Mouse (Mus musculus) C2C12 (cell line): ENCODE results near the gene Ccdc190. TPM values are rescaled to one million over a fixed set of nuclear protein-coding genes. Genes with fewer than 3 reads are reported as not detected.

Source experiments
- H3K27me3 ChIP-seq: one replicate; pipeline ENCODE4 v1.6.1; 2011; ENCODE audit not compliant: control insufficient read depth, insufficient read depth, insufficient read length
- H3K36me3 ChIP-seq: one replicate; pipeline ENCODE4 v1.6.1; 2011; ENCODE audit not compliant: control insufficient read depth, insufficient read depth
- H3K4me3 ChIP-seq: one replicate; pipeline ENCODE4 v1.5.1; 2011; ENCODE audit warnings: mild to moderate bottlenecking, control low read depth; ENCODE audit not compliant: poor library complexity, insufficient read depth, severe bottlenecking
- H3K79me2 ChIP-seq: one replicate; pipeline ENCODE4 v1.6.1; 2011; ENCODE audit not compliant: control insufficient read depth, insufficient read depth
- H3K79me3 ChIP-seq: one replicate; pipeline ENCODE4 v1.6.1; 2011; ENCODE audit warnings: low read depth, control low read depth
- H3ac ChIP-seq: one replicate; pipeline ENCODE3; 2011; ENCODE audit warnings: low read depth; ENCODE audit not compliant: control insufficient read depth, insufficient read length
- CEBPB ChIP-seq: IDR thresholded peaks from one replicate; pipeline ENCODE4 v1.6.1; 2011; ENCODE audit warnings: low read depth, mild to moderate bottlenecking, control low read depth, moderate library complexity
- CTCF ChIP-seq: IDR thresholded peaks from one replicate; pipeline ENCODE4 v1.5.1; 2011; ENCODE audit not compliant: control insufficient read depth, insufficient read depth, insufficient read length
- FOSL1 ChIP-seq: IDR thresholded peaks from one replicate; pipeline ENCODE4 v1.8.0; 2011; ENCODE audit warnings: mild to moderate bottlenecking, low read length; ENCODE audit not compliant: poor library complexity, insufficient read depth, severe bottlenecking
- MAX ChIP-seq: IDR thresholded peaks from one replicate; pipeline ENCODE4 v1.6.1; 2011; ENCODE audit warnings: mild to moderate bottlenecking, control low read depth
- MYOD1 ChIP-seq: IDR thresholded peaks from one replicate; pipeline ENCODE4 v1.6.1; 2011; ENCODE audit warnings: low read depth; ENCODE audit not compliant: control insufficient read depth, insufficient read length
- MYOG ChIP-seq: IDR thresholded peaks from one replicate; pipeline ENCODE4 v1.6.1; 2011; ENCODE audit not compliant: control insufficient read depth, insufficient read length; ENCODE audit errors: extremely low read depth
- USF1 ChIP-seq: IDR thresholded peaks from one replicate; pipeline ENCODE4 v1.6.1; 2011; ENCODE audit warnings: low read depth, mild to moderate bottlenecking, control low read depth, moderate library complexity
- long read RNA-seq, 2 experiments: library from polyadenylated mRNA; unstranded; transcript quantifications; one replicate each; pipeline ENCODE4 v2.0.0; 2019 to 2020
- polyA plus RNA-seq: library from polyadenylated mRNA; unstranded; fragments of >200 nt; fragmentation: generic; extraction: Trizol; gene quantifications from one replicate; pipeline ENCODE4 v1.2.1, GENCODE M21; 2012; ENCODE audit warnings: missing spikeins

Ccdc190 gene
- polyA plus RNA-seq = not detected
- long read RNA-seq, experiment 1 = 0 reads
- long read RNA-seq, experiment 2 = 0 reads

DNA sequence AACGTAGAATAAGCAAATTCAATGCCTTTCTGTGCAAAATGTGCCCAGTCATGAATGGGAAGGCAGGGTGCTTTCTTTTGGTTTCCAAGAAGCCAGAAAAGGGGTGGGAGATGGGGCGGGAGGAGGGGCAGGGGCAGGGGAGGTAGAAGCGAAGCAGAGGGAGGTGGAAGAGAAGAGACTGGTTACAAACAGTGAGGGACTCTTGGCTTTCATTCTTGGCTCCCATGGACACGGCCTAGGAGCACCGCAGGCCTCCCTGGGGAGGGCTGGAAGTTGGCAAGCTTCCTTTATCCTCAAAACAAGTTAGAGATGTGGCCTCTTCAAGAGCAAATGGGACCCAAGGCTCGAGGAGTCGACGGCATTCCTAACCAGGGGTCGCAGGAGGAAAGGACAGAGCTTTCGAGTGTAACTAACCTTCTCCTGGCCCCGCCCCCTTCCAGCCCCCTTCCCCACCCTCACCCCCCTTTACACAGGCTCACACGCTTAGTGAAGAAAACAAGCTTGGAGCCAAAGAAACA lies at the start of gene Ccdc190:
Gene Ccdc190, plus strand, starts transcription at position 195 of the 518 bp plus-strand sequence.
- H3K4me3 ChIP-seq = no peak within 1 kb of the TSS
- no peak for TF ChIP-seq MAX
- TF ChIP-seq CEBPB = no peak
- no peak for TF ChIP-seq MYOG
- no peak for TF ChIP-seq CTCF
- TF ChIP-seq MYOD1 = no peak
- no peak for TF ChIP-seq FOSL1
- TF ChIP-seq USF1 = no peak
- no peaks in the 10 kb centered on the region for H3K79me2 ChIP-seq
- no peaks in the 10 kb centered on the region for H3K79me3 ChIP-seq
- no peaks in the 10 kb centered on the region for H3K36me3 ChIP-seq
- no peak within 1 kb of the TSS for H3ac ChIP-seq
- no peaks in the 10 kb centered on the region for H3K27me3 ChIP-seq

DNA sequence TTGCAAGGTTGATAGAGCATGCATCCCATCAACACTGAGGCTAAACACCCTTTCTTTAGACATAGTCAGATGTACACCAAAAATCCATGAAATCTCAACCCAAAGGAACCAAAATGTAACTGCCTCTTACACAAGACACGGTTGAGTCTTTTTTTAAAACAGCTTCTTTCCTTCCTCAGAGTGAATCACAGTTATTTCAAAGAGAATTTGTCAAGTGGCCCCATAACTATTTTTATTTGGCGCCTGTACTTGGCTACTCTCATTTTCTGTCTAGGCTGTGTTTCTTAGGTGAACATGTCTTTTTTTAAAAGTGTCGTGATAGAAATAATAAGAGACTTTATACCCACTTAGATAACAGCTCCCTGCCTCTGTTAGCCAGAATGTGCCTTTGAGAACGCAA lies 49.4 kb upstream of the Ccdc190 start:
- H3ac ChIP-seq = no peak overlapping the region
- TF ChIP-seq MAX (no peak), USF1 (no peak), MYOG (no peak), CEBPB (no peak), FOSL1 (no peak), CTCF (no peak), MYOD1 (no peak)
- no peaks in the 10 kb centered on the region for H3K36me3 ChIP-seq

DNA sequence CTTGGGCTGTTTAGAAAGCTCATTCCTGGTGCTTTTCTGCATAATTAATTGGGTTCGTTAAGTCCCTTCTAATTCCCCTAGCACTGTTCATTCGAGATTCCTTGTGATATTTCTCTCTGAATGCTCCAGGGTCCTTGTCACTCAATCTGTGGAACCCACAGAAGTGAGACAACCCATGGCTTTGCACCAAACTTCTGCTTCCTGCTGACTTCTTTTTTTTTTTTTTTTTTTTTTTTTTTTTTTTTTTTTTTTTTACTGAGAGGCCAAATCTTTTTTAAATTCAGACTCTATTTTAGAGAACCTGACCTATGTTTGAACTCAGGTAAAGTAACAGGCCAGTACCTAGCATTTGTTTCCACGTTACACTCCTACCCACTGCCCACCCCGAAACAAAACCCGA lies 48.3 kb upstream of the Ccdc190 start:
- TF ChIP-seq MYOG (no peak), MAX (no peak), USF1 (no peak), MYOD1 (no peak), CEBPB (no peak), CTCF (no peak), FOSL1 (no peak)
- Histone ChIP-seq H3K79me2 (no peaks in the 10 kb centered on the region), H3ac (no peak overlapping the region), H3K27me3 (no peaks in the 10 kb centered on the region), H3K79me3 (no peaks in the 10 kb centered on the region), H3K4me3 (no peak overlapping the region), H3K36me3 (no peaks in the 10 kb centered on the region)

More for the DNA sequence above, 49.4 kb upstream of the Ccdc190 start:
- H3K79me2 ChIP-seq = no peaks in the 10 kb centered on the region
- H3K4me3 ChIP-seq = no peak overlapping the region
- H3K27me3 ChIP-seq = no peaks in the 10 kb centered on the region
- no peaks in the 10 kb centered on the region for H3K79me3 ChIP-seq

DNA sequence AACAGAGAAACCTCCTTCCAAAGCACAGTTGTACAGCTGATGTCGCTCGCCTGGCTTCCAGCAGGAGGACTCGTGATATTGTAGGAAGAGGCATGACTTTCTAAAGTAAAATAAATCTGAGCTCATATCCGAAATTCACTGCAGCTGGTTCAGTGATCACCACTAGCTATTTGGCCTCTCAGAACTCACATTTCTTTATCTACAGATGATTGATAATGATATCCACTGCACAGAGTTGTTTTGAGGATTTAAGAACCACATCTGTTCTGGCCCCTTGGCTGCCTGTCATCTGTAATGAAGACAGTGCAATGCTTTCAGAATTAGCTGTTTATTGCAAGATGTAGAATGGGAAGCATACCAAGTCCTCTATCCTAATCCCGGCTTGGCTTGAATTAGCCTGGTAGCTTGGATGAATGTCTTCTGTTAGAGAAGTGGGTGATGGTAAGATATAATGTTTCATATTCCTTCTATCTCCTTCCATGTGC lies 45.3 kb upstream of the Ccdc190 start:
- TF ChIP-seq USF1 (no peak), FOSL1 (no peak), MYOG (no peak), CTCF (no peak), MYOD1 (no peak), CEBPB (no peak), MAX (no peak)
- Histone ChIP-seq H3ac (no peak overlapping the region), H3K27me3 (no peaks in the 10 kb centered on the region), H3K79me3 (no peaks in the 10 kb centered on the region), H3K36me3 (no peaks in the 10 kb centered on the region), H3K4me3 (no peak overlapping the region), H3K79me2 (no peaks in the 10 kb centered on the region)

DNA sequence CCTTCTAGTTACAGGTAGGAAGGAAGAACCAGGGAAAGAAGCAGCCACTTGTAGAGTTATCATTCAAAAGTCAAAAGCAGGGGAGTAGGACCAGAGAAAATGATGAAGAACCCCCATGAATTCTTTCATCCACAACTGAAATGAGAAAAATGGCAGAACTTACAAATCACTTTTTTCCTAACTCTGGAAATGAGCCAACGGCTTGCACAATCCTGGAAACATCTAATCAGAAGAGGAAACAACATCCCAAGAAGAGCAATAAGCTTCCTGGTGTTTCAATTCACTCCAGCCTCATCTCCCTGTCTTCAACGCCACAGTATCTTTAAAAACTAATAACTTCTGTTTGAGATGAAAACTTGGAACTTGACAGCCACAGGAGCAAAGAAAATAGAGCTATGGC lies 39.2 kb upstream of the Ccdc190 start:
- no peaks in the 10 kb centered on the region for H3K79me3 ChIP-seq
- no peaks in the 10 kb centered on the region for H3K36me3 ChIP-seq
- no peak overlapping the region for H3ac ChIP-seq
- no peaks in the 10 kb centered on the region for H3K79me2 ChIP-seq
- TF ChIP-seq MYOG = no peak
- TF ChIP-seq MAX = no peak
- TF ChIP-seq CEBPB = peak; percentile 61
- TF ChIP-seq CTCF = no peak
- H3K4me3 ChIP-seq = no peak overlapping the region
- H3K27me3 ChIP-seq = no peaks in the 10 kb centered on the region

DNA sequence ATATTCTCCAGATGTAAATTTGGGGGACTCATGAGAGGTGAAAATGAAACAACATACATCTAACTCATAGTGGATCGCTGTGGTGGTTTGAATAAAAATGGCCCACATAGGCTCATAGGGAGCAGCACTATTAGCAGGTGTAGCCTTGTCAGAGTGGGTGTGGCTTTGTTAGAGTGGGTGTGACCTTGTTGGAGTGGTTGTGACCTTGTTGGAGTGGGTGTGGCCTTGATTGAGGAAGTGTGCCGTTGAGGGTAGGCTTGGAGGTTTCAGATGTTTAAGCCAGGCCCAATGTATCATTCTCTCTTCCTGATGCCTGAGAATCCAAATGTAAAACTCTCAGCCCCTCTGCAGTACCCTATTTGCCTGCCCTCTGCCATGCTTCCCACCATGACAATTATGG lies 34.5 kb upstream of the Ccdc190 start:
- Histone ChIP-seq H3K4me3 (no peak overlapping the region), H3K79me2 (no peaks in the 10 kb centered on the region)

More for the DNA sequence above, 34.5 kb upstream of the Ccdc190 start:
- Histone ChIP-seq H3K36me3 (no peaks in the 10 kb centered on the region), H3K79me3 (no peaks in the 10 kb centered on the region), H3K27me3 (no peaks in the 10 kb centered on the region), H3ac (no peak overlapping the region)
- no peak for TF ChIP-seq CEBPB
- no peak for TF ChIP-seq MYOD1
- no peak for TF ChIP-seq MAX
- TF ChIP-seq MYOG = no peak
- no peak for TF ChIP-seq USF1
- no peak for TF ChIP-seq FOSL1
- no peak for TF ChIP-seq CTCF
